Mouse (Mus musculus) adrenal gland, adult 18-20 months (tissue): ENCODE measurements at regions not wholly inside any gene's neighbourhood (a gene's known extent, or its start where the extent isn't known, plus 50 kb on each side); places are given as distances from the start of the nearest gene placed in this dataset.

Experiments
- DNase-seq, 2 experiments: peaks; one replicate each; pipeline ENCODE4 v3.0.0; 2021 to 2022; ENCODE audit warnings: low spot score in 2 of 2

GRCm38 (mm10) chr4:87667556-87668154 is 365.5 kb downstream of the Mllt3 start:
- DNase-seq, result no peak

- DNase-seq, result no peak
Measured at GRCm38 (mm10) chr4:87665149-87665548, 368.0 kb downstream of the Mllt3 start.

GRCm38 (mm10) chr4:87662876-87663275 is 370.3 kb downstream of the Mllt3 start:
- DNase-seq, result no peak

GRCm38 (mm10) chr4:87658316-87658715 is 374.8 kb downstream of the Mllt3 start:
- no peak for DNase-seq

DNA sequence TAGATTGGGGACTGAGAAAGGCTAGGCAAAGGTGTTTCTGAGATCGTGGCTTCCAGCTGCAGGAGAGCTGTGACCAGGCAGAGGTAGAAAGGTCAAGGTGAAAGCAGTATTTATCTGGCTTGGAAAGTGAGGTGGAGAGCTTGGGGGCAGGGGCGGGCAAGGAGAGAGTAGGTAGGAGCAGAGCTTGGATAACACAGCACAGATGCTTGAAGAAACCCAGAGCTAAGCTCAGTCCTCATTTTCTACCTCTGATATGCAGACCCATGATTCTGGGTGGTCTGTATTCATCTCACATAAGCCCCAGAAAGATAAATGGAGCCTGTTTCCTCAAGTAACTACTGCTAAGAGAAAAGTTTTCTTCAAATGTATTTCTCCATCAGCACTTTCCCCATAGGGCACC is 375.3 kb downstream of the Mllt3 start:
- no peak for DNase-seq

DNA sequence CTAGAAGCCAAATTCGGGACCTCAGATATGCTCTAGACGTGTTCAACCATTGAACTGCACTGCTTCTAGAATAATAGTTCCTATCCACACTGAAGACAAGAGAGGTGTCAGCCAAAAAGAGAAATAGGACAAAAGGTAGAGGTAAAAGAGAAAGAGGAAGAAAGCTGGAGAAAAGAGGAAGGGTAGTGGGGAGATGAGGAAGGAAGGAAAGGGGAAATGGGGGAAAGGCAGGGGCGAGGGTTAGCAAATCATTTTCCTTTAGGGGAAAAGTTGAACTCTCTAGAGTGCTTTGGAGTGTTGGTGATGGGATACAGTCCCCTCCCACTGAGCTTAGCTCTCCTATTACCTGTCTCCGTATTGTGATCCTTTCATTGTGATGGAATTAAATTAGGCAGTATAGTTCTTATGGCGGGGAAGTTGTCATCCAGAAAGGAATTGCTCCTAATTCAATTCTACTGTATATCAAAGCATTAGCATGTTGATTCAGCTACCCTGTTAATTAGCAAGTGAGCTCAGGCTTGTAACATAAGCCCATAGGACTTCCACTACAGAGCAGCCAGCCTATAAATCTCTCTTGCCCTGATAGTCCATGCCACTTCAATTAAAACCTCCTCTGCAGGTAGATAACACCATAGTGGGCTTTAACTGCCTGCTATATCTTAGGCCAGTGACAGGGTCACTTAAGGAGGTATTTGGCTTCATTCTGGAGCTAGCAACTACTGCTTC is 379.6 kb downstream of the Mllt3 start:
- no peak for DNase-seq

- no peak for DNase-seq
Measured at GRCm38 (mm10) chr4:87652314-87652934, 380.7 kb downstream of the Mllt3 start.

GRCm38 (mm10) chr4:87651275-87651674 is 381.9 kb downstream of the Mllt3 start:
- no peak for DNase-seq

- DNase-seq, result no peak
Measured at GRCm38 (mm10) chr4:87650837-87651236, 382.3 kb downstream of the Mllt3 start.

GRCm38 (mm10) chr4:87650393-87650792 is 382.8 kb downstream of the Mllt3 start:
- no peak for DNase-seq

DNA sequence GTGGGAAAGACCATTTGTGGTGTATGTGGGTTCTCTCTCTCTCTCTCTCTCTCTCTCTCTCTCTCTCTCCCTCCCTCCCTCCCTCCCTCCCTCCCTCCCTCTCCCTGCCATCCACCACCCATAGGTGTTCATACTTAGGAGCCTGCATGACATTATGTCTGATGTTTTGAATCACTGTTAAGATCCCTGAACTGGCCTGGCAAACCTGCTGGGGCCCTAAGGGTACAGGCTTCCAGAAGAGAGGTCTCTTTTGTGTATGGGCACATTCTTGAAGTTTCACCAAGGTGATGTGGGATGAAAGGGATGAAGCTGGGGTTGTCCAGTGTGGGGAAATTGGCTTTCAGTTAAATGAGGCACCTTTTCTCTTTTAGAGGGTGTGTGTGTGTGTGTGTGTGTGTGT is 384.2 kb downstream of the Mllt3 start:
- no peak for DNase-seq

GRCm38 (mm10) chr4:87647932-87648911 is 384.9 kb downstream of the Mllt3 start:
- no peak for DNase-seq

GRCm38 (mm10) chr4:87642002-87642401 is 391.2 kb downstream of the Mllt3 start:
- DNase-seq, result no peak

GRCm38 (mm10) chr4:87641551-87641950 is 391.6 kb downstream of the Mllt3 start:
- DNase-seq, result no peak

GRCm38 (mm10) chr4:87638380-87638646 is 394.9 kb downstream of the Mllt3 start:
- DNase-seq, result no peak

GRCm38 (mm10) chr4:87637629-87638379 is 395.4 kb downstream of the Mllt3 start:
- no peak for DNase-seq

DNA sequence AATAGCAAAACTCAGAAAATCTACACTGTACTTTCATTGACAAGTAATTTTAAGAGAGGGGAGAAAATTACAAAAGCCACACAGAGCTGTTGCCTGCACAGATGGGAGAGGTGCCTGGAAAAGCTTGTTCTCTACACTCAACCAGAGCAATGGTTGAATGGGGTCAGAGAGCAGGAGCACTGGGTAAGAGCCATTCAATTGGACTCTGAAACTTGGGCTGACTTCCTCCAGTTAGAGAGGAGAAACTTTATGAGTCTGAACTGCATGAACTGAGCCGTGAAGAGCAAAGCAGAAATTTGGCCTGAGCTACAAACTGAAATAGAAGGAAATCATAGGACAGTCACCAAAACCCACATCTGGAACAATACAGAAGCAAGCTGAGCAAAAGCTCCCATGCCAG is 380.8 kb upstream of the Slc24a2 start:
- no peak for DNase-seq

GRCm38 (mm10) chr4:87593644-87594043 is 363.4 kb upstream of the Slc24a2 start:
- no peak for DNase-seq

DNA sequence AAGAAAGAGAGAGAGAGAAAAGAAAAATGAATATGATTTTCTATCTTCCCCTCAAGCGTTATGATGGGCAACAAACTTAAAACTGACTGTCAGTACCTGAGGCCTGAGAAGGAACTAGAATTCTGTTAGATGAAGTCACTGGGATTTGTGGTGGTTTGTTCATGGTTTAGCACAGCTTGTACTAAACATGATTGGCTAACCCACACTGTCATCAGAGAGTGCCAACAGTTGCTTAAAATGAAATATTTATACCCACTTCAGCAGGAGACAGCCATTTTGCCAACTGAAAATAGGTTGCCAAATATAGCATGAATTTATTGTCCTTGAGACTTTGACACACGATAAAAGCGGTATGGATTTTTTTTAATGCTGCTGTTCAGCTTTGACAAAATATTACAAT is 360.5 kb upstream of the Slc24a2 start:
- no peak for DNase-seq

- no peak for DNase-seq
Measured at GRCm38 (mm10) chr4:87578164-87578563, 347.9 kb upstream of the Slc24a2 start.

- no peak for DNase-seq
Measured at GRCm38 (mm10) chr4:87570950-87571349, 340.7 kb upstream of the Slc24a2 start.
